Mouse (Mus musculus) thymus, postnatal 10 days (tissue): ENCODE results near the gene Cfap54.

Source experiments
- DNase-seq, 2 experiments: peaks; one replicate each; pipeline ENCODE4 v3.0.0; 2021; ENCODE audit warnings: low spot score in 2 of 2

The Cfap54 gene

GRCm38 (mm10) chr10:93097439-93097838, 16.0 kb upstream of the Cfap54 start:
- no peak for DNase-seq

DNA sequence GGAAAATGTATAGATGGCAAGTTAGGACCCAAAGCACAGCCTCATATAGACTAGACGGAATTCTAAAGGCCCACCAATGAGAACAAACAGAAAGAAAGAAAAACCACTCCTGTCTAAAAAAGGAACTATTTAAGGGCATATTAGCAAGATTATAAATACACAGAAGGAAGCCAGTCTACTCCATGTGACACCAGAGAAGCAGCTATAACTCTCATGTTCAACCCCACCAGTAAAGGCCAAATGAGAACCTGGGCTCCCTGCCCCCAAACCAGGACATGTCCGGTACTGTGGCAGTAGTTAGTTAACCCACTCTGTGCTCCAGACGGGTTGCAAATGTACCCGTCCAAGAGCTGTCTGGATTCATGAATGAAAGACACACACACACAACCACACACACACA, 14.4 kb upstream of the Cfap54 start:
- no peak for DNase-seq

DNA sequence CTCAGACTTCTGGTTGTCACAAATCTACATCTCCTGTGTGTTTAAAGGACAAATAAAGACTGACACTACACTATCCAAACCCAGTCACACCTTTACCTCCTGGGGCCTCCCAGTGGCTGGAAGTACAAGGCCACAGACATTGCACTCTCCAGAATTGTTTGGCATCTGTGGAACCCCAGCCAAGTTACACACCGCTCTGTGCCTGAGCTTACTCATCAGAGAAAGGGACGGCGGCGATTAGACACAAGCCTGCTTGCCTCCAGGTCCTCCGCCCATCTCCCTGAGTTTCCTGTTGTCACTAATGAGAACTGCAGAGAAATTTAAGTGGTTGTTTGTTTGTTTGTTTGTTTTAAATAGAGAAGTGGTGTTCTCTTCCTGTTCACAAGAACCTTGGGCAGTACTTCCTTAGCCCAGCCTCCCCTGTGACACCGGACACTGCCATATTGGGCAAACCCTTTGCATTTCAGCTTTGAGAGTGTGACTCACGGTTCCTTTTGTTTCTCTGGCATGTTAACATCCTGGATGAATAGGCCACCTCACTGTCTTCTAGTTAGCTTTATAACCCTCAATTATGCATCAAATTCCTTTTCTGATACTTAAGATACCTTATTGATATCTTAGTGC, 13.7 kb upstream of the Cfap54 start:
- no peak for DNase-seq

DNA sequence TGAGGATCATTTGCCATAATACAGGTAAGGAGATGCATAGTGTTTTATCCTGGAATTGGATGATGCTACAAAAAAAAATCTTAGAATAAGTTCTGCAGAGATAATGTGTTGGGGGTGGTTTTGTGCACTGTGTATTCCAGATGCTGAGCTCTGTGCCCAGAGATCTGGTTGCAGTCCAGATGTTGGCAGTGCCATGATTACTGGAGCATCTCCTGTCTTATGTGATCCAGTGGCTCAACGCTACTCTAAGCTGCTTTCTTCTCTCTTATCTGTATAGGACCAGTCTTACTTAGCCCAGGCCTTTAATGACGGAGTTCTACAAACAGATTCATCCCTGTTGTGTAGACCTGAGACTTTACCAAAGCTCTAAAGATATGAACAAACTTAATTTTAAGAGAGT, 10.5 kb upstream of the Cfap54 start:
- DNase-seq, result no peak

- no peak for DNase-seq
Measured at GRCm38 (mm10) chr10:93090241-93090640, 8.8 kb upstream of the Cfap54 start.

DNA sequence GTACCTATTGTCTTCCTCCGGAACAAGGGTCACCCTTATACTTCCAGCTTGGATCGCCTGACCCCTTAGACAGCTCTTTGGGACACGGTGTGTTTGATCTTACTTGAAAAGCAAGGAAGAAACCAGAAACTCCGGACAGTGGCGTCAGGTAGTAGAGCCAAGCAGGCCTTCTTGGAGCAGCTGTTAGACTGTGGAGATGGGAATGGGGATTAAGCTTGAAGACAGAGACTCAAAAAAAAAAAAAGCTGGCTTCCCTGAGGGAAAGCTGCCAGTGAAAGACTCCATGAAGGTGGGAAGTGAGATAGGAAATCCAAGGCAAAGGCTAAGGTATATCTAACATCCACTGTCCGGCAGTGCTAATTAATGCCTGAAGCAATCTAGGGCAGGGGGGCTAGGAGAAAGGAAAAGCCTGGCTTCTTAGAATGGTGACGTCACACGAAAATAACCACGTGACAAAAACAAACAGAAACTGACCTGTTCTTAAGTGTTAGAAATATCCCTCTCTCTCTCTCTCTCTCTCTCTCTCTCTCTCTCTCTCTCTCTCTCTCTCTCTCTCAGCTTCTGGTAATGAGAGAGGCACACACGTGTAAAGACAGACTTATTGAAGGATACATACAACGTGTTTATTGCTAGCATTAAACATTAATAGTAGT, 7.1 kb upstream of the Cfap54 start:
- no peak for DNase-seq

DNA sequence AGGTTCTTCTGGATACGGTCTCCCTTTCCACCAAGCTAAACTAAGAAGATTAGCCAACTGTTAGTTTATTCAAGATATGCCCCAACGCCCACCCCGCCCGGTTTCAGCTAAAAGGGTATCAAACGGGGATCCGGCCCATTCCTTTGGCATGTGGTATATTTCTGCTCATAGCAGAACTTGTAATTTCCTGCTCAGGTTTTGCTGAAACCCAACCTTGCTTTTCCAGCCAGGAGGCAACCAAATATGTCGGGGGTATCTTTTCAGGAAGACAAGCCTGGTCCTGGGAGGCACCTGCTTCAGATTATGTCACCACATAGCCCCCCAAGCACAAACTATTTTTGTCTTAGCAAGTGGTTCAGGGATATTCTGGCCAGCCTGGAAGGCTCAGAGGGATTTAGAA, 6.1 kb upstream of the Cfap54 start:
- no peak for DNase-seq

GRCm38 (mm10) chr10:93083963-93084340, 2.5 kb upstream of the Cfap54 start:
- peak in 1 of 2 experiments; percentile 37 for DNase-seq

DNA sequence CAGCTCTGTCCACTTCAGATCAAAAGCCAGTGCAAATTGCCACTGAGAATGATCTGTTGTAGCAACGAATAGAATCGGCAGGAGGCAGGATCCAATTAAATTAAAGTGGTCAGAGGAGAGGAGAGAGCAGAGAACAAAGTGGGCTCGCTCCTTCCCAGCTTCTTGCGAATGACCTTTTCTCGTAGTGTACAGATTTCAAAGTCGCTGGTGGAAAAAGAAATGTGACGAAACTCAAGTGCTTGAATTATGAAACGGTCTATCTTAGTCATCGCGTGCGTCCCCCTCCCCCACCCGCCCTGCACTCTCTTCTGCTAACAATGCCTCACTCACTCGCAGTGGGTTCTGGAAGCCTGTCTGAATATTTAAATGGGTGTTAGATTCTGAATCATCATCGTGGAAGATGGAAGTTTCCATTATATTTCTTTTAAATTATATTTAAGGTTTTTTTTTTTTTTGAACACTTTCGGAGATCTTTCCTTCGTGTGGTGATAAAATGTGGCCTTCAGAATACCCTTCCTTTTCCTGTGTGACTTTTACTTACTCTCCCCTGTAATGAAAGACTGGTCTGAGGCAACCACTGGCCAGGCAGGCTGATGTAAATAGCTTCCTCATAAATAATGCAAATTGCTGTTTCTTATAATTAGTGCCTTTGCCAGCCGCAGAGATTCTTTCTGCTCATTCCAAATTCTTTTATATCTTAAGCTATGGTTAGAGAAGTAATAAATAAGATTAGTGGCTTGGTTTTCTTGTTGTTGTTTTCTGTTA, 2.0 kb upstream of the Cfap54 start:
- DNase-seq, result no peak

DNA sequence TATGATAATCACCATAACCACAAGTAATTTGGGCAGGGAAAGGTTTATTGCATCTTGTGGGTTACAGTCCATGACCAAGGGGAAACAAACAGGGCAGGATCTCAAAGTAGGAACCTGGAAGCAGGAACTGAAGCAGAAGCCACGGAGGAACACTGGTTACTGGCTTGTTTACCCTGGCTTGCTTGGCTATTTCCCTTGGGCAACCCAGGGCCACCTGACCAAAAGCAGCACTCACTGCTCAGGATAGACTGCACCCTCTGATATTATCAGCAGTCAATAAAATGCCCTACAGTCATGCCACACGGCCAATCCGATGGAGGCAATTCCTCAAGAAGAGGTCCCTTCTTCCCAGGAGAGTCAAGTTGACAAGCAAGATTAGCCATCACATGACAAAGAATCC, 1.9 kb downstream of the Cfap54 start:
- DNase-seq, result no peak

DNA sequence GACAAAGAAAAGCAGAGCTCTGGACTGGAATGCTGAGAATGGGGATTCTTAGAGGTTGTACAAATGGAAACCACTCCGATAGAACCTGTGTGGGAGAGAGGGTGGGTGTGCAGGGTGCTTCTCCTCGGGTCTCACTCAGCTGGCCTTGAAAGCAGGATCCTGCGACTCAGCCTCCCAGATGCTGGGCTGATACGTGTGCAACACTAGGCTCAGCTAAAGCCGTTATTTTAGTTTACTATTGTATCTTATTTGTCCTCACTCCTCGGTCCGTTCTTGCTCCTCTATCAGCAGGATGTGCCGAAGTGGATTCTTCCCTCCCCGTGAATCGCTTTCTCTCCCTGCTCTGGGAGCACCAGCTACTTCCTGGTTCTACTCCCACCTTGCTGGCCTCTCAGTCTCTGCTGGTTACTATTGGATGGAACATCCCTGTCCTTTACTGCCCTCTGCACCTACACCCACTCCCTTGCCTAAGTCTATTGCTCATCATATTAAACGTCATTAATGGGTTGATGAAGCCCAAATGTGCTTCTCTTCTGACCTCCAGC, 3.4 kb downstream of the Cfap54 start:
- no peak for DNase-seq

- DNase-seq, result no peak
Measured at GRCm38 (mm10) chr10:93076376-93076775, 5.0 kb downstream of the Cfap54 start.

DNA sequence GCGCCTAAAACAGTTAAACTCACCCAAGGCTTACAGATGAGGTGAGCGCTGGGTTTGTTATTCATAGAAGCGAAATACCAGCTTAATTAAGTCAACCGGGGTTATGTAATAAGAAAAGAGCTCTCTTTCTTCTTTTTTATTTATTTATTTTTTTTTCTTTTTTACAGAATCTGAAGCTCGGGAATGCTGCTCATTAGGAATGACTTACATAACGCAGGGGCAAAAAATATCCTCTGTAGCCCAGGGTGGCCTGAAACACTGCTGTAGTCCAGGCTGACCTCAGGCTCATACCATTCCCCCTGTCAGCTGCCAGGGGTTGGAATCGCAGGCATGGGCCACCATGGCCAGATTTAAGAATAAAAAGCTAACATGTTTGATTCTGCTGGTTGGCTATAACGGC, 5.6 kb downstream of the Cfap54 start:
- DNase-seq, result no peak

- no peak for DNase-seq
Measured at GRCm38 (mm10) chr10:93072769-93073168, 8.6 kb downstream of the Cfap54 start.

DNA sequence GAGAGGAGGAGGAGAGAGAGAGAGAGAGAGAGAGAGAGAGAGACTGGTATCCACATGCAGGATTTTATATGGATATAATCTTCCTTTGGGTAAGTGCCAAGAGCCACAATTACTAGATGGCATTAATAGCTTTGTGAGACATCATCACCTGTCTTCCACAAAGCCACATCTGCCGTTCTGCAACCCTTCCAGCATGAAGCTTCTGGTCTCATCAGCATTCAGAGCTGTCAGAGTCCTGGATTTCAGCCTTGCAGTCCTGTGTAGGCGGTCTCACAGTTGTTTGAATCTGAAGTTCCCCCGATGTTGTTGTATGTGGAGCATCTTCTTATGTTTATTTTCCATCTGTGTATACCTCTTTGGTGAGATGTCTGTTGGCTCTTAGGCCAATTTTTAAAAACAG, 9.7 kb downstream of the Cfap54 start:
- no peak for DNase-seq

GRCm38 (mm10) chr10:93070121-93070898, 11.1 kb downstream of the Cfap54 start:
- DNase-seq, result peak; percentile 88 to 92

- no peak for DNase-seq
Measured at GRCm38 (mm10) chr10:93069721-93070120, 11.7 kb downstream of the Cfap54 start.

GRCm38 (mm10) chr10:93069041-93069679, 12.3 kb downstream of the Cfap54 start:
- no peak for DNase-seq

DNA sequence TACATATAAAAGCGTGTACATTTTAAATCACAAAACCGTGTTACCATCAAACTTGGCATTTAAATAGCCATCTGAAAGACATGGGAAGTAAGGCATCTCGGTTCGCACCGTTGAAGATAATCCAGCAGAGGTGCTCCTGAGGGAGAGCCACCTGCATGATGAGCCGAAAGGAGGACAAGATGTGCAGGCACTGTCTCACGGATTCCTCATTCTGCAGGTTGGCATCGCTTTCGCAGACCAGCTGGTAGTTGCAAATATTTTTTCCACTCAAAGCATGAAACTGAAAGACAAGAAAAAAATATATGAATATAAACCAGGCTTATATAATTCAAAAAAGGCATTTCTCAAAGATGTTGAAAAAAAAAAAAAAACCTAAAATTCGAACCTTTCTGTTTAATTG, 16.4 kb downstream of the Cfap54 start:
- DNase-seq, result no peak

- DNase-seq, result no peak
Measured at GRCm38 (mm10) chr10:93063576-93063975, 17.8 kb downstream of the Cfap54 start.

DNA sequence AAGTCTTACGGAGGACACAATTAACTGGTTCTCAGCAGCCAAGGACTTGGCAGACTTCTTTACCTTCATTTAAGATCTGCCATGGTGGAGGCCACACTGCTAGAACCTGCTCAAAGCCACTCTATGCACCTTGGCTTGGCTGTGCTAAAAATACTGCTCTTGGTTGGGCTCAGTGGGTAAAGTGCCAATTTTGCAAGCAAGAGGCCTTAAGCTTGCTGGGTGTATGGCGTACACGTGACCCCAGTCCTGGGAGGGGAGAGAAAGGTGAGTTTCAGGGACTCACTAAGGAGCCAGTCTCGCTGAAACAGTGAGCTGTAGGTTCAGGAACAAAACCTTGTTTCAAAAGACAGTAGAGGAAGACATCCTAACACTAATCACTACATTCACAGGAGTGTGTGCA, 19.0 kb downstream of the Cfap54 start:
- no peak for DNase-seq

DNA sequence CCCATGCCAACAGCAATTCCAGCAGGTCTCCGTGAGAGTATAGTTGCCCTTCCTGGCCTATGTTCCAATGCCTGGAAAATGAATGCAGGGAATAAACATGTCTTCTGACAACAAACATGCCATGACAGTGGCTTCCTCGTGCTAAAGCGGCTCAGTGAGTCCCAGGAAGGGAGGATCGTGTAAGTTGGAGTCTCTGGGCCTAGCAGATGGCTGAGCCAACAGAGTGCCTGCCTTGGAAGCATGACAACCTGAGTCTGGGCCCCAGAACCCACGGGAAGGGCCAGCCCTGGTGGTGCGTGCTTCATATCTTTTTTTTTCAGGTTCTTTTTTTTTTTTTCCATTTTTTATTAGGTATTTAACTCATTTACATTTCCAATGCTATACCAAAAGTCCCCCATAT, 27.6 kb downstream of the Cfap54 start:
- DNase-seq, result no peak
